Mouse (Mus musculus): Measurements from ENCODE around the gene Tmem116. TPM values are rescaled to one million over a fixed set of nuclear protein-coding genes. Genes with fewer than 3 reads are reported as not detected.
"Not testable (repeated sequence)": the region's sequence is repeated elsewhere in the genome, so short reads cannot be mapped to it uniquely, and the experiment has no call there.

The Tmem116 gene
- polyA plus RNA-seq, 1 experiment, result 6.9 TPM

DNA sequence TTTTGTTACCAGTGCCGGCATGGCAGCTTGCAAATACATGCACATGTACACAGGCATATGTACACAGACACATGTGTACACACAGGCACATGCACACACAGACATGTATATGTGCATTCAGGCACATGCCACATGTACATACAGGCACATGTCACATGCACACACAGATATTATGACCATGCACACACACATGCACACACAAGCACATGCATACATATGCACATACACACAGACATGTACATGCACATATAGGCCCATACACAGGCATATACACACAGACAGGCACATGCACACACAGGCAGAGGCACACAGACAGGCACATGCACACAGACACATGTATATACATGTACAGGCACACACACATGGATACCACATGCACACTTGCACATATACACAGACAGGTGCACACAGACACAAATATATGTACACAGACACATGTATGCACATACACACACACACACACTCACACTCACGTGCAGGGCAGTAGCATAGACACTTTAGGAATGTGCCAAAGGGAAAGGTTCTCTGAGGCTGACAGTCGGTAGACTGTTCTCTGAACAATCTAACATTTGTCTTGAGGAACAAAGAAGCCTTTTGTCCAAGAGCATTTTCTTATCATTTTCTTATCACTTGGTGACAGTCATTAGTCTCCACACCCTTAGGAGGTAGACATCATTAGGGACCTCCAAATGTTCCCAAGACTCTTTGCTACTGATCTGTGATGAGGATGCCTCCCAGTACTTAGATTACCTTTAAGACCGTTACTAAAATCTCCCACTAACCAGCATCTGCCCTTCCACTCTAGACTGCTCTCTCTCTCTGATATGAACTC lies 9.9 kb downstream of the Tmem116 start:
- no peak for DNase-seq (ENCODE audit: extremely low spot score in 1 of 2, low spot score in 1 of 2)

DNA sequence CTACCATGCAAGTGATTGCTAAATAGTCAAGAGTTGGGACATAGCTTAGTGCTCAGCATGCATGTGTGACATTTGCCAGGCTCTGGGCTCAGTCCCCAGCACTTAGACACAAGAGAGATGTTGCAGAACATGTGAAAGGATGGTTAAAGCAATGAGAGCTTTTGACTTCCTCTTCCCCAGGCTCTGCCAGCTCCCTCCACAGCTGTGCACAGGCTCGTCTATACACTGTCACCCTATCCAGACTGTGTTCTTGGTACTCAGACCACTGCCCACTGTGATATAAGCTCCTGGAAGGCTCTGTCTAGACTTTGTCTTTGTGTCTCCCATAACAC lies 10.4 kb downstream of the Tmem116 start:
- no peak for DNase-seq (ENCODE audit: extremely low spot score in 1 of 2, low spot score in 1 of 2)

DNA sequence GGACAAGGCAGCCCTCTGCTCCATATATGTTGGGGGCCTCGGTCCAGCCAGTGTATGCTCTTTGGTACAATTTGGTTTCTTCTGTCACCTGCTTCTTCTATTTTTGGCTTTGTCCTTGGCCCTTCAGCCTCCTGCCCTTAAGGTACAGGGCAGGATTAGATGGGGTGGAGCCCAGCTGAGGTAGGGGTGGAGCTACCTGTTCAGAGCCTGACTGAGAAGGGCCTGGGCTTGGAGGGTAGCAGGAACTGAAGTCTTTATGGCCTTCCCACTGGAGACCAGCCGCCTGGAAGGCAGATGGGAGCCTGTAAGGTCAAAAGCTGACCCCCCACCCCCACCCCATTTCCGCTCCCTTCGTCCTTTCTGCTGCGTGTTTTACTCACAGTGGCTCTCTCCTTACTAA lies 11.3 kb downstream of the Tmem116 start:
- no peak for DNase-seq (ENCODE audit: extremely low spot score in 1 of 2, low spot score in 1 of 2)

DNA sequence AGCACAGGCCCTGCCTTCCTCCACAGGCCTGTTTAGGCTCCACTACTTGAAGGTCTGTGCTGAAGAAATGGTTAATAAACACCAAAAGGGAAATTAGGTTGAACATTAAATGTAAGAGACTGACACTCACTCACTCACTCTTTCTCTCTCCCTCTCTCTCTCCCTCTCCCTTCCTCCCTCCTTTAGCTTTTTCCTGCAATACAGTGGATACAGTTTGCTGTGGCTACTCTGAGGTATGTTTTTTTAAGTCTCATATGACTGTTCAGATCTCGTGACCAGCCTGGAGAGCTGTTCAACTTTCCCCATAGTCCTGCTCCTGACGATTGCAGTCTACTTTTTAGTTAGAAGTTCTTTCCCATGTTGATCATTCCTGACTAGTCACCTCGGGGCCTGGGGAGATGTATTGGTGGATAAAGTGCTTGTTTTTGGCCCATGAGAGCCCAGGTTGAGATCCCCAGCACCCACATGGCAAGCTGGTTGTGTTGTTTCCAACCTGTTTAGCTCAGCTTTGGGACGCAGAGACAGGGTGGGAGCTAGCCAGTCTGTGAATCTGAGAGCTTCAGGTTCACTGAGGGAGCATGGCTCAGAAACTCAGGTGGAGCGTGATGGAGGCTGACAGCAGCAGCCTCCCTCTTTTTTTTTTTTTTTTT lies 12.0 kb downstream of the Tmem116 start:
- DNase-seq (ENCODE audit: extremely low spot score in 1 of 2, low spot score in 1 of 2), result no peak

DNA sequence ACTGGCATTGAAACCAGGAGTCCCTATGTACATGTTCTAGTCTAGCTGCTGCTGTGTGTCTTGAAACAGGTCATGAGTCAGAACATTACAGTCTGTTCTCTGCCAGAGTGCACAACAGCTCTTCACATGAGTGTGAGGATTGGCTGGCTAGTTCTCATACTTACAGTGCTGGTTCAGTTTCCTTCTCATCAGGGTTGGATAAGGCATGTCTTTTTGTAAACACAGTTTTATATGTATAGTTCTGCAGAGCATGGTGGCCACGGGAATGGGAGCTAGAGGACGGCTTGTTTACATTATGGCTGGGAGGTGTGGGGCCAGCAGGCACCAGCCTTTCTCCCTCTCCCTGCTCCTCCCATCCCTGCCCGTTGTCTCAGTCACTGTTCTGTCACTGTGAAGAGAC lies 17.9 kb downstream of the Tmem116 start:
- DNase-seq (ENCODE audit: extremely low spot score in 1 of 2, low spot score in 1 of 2), result no peak

DNA sequence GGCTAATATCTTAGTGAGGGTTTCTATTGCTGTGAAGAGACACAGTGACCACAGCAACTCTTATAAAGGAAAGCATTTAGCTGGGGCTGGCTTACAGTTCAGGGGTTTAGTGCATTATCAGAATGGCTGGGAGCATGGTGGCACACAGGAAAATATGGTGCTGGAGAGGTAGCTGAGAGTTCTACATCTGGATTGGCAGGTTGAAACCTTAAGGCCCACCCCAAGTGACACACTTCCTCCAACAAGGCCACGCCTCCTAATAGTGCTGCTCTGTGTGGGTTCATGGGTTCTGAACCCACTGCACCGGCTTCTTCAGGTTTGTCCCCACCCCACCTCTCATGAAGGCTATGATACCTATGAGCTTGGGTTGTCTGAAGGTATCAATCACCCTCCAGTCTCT lies 20.7 kb downstream of the Tmem116 start:
- DNase-seq (ENCODE audit: extremely low spot score in 1 of 2, low spot score in 1 of 2), result no peak

DNA sequence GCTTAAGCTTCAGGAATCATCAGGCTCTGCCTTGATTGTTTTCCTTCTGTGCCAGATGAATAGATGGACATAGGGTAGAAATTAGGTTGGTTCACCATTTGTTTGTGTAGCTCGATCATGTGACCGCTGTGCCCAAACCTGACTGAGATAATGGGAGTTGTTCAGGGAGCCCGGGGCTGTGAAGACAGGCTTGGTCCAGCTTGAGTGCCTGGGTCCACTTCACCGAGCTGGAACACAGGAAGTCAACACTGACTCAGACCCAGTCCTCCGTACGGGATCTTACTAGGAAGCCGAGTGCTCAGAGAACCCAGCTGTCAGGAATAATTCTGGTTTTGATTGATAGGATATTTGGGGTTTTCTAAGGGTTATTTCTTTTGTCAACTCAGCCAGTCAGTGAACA lies 22.9 kb downstream of the Tmem116 start:
- no peak for DNase-seq (ENCODE audit: extremely low spot score in 1 of 2, low spot score in 1 of 2)

DNA sequence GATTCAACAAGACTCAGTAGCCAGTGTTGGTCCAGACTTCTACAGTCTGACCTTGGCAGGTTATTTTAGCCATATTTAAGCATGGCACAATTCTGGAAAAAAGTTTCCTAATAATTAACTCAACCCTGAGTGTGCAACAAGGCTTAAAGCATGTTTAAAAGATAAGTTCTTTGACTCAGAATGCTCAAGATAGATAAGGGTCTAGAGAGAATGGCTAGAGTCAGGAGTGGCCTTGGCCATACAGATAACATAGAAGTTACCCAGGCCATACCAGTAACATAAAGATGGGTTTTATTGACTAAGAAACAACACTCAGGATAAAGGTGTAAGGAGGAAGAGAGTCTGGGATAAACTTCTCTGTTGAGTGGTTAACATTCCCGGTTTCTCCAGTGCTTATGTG lies 24.3 kb downstream of the Tmem116 start:
- no peak for DNase-seq (ENCODE audit: extremely low spot score in 1 of 2, low spot score in 1 of 2)

DNA sequence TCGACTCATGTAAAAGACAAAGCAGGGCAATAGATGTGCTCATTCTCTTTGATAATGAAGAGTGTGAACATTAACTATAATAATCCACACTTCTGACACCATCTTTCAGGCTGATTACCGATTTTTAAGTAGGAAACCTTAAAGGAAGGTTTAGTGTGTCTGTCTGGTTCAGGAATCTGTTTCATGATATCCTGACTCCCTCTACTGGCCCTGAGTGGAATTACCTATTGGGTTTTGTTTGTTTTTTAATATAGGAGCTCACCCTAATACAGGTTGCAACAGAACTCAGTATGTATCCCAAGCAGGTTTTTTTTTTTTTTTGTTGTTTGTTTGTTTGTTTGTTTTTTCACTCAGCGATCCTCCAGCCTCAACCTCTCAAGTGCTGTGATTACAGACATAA lies 26.0 kb downstream of the Tmem116 start:
- DNase-seq (ENCODE audit: extremely low spot score in 1 of 2, low spot score in 1 of 2), result peak in 1 of 2 experiments; percentile 87

DNA sequence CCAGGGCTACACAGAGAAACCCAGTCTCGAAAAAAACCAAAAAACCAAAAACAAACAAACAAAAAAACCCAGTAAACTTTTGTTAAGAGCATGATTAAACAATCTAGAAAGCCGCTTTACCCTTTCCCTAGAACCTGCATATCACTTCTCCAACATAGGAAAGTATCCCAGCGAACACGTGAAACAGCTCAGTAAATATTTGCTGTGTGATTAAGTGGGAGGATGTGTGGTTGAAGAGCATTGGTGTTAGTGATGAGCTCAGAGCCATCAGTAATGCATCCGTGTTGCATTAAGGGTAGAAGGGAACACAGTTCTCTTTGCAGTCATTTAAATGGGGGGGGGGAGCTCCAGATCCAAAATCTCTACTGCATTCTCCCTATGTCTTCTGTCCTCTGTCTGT lies 33.1 kb downstream of the Tmem116 start:
- no peak for DNase-seq (ENCODE audit: extremely low spot score in 1 of 2, low spot score in 1 of 2)

DNA sequence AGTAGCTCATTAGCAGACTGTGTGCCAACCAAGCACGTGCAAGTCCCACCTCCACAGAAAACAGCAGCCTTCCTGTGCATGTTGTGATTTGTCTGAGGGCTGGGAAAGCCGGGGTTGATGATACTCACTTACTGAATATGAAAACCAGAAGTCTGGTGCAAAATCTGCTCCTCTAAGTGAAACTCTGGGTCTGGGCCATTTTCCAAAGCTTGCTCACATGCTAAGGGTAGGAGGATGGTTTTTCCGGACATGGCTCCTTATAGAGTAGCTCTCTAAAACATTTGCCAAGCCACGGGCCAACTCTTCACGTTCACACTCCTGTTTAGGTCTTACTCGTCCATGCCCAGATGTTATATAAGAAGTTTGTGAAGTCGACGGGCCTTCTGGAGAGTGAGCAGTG lies 41.6 kb downstream of the Tmem116 start:
- DNase-seq (ENCODE audit: extremely low spot score in 1 of 2, low spot score in 1 of 2), result peak; percentile 71 to 87

DNA sequence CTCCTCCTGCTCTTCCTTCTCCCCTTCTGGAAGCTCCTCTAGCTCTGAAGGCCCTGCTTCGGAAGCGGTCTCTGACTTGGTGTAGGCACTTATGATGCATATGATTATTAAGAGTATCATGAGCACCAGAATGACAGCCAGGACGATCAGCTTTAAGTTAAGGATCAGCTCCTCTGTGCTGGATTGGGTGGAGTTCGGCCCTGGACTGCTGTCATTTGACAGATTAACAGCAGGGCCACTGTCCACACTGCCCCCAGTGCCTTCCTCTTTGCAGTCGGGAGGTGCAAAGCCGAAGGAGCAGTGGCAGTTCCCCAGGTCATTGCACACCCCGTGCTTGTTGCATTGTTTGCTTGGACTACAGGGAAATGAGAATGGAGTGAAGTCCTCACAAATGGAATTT lies 49.0 kb downstream of the Tmem116 start:
- DNase-seq (ENCODE audit: extremely low spot score in 1 of 2, low spot score in 1 of 2), result no peak

DNA sequence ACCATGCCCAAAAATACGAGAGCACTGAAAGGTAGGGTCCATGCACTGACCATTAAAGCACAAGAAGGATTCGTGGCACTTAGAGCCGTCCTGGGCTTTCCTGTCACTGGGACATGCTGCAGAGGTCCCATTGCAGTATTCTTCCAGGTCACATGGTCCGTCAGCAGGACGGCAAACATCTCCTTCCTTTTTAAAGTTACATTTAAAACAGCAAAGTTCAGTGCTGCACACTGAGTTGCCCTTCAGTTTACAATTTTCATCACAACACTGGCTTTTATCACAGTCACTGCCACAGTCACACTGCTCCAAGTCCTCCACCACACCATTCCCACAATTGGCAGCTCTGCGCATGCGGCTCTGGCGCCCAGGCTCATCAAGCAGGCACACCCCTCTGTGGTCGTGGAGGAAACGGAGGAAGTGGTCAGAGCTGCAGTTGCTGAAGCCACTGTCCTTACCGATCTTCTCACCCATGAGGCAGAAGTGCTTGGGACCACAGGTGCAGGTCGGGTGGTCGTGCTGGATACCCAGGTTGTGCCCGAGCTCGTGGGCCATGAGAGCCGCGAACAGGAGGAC lies 49.8 kb downstream of the Tmem116 start:
- DNase-seq (ENCODE audit: extremely low spot score in 1 of 2, low spot score in 1 of 2), result not testable (repeated sequence)

DNA sequence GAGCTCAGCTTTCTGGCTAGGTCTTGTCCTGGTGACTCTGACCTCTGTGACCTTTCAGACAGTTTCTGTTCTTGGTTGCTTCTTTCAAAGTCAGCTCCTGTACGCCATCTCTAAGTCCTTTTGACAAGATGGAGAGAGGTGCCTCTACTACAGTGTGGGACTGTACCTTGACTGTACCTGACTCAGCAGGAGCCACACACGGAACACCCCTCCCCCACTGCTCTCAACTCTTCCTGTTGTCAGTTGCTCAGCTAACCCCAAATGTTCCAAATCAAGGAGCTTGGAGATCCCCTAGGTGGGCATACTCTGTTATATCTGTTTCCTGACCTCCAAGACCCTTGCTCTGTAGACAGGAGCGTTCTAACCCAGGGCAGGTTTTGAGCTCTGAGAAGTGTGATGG lies 51.5 kb downstream of the Tmem116 start, which contains the start of gene Adam1b:
Gene Adam1b (minus strand): TSS at position 205 of the 400 bp plus-strand sequence.
- DNase-seq (ENCODE audit: extremely low spot score in 1 of 2, low spot score in 1 of 2), result no peak

DNA sequence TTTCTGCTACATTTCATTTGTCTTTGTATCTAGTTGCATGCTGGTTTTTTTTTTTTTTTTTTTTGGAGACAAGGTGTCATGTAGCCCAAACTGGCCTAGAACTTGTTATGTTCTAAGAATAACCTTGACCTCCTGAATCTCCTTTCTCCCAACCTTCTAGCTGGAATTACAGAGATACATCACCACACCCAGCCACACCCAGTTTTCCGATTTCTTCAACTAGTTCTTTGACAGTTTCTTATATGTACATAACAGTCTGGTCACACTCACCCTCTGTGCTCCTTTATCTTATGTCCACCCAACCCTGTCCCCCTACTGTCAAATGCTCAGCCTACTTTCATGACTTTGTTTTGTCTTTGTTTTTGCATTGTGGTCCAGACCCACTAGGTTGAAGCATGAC lies 55.2 kb downstream of the Tmem116 start:
- no peak for DNase-seq (ENCODE audit: extremely low spot score in 1 of 2, low spot score in 1 of 2)

DNA sequence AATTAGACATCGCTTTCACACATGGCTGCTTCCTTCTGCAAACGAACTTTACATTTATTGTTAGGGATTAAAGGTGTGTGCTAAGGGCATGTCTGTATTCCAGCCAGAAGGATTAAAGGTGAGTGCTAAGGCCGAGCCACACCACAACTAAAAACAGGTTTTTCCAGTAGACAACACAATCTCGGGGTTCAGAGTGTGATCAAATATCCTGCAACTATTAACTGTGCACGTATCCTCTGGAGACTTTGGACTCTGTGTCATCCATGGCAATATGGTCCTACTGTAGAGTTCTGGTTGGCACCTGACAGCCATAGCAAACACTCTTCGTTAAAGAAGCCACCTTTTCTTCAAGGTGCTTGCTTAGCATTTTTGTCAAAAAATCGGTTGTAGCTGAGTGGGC lies 58.3 kb downstream of the Tmem116 start:
- no peak for DNase-seq (ENCODE audit: extremely low spot score in 1 of 2, low spot score in 1 of 2)

DNA sequence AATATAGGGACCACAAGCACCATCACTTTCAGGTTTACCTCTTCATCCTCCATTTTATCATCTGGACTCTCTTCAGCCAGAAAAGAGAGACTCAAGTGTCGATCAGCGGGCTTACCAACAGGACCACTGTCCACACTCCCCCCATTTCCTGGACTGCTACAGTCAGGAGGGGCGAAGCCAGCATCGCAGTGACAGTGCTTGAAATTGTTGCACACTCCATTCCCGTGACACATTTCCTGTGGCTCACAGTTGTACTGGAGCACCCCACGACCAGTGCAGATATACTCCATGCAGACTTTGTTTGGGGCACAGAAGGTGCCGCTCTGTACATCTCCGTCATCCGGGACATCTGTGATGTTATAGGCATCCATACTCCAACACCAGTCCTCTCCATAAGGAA lies 67.3 kb downstream of the Tmem116 start:
- DNase-seq (ENCODE audit: extremely low spot score in 1 of 2, low spot score in 1 of 2), result no peak

DNA sequence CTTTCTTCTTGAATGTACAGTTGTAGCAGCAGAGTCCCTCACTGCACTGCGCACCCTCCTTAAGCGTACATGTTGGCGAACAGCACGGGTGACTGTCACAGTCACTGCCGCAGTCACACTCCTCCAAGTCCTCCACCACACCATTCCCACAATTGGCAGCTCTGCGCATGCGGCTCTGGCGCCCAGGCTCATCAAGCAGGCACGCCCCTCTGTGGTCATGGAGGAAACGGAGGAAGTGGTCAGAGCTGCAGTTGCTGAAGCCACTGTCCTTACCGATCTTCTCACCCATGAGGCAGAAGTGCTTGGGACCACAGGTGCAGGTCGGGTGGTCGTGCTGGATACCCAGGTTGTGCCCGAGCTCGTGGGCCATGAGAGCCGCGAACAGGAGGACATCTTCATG lies 68.1 kb downstream of the Tmem116 start:
- DNase-seq (ENCODE audit: extremely low spot score in 1 of 2, low spot score in 1 of 2), result not testable (repeated sequence)

DNA sequence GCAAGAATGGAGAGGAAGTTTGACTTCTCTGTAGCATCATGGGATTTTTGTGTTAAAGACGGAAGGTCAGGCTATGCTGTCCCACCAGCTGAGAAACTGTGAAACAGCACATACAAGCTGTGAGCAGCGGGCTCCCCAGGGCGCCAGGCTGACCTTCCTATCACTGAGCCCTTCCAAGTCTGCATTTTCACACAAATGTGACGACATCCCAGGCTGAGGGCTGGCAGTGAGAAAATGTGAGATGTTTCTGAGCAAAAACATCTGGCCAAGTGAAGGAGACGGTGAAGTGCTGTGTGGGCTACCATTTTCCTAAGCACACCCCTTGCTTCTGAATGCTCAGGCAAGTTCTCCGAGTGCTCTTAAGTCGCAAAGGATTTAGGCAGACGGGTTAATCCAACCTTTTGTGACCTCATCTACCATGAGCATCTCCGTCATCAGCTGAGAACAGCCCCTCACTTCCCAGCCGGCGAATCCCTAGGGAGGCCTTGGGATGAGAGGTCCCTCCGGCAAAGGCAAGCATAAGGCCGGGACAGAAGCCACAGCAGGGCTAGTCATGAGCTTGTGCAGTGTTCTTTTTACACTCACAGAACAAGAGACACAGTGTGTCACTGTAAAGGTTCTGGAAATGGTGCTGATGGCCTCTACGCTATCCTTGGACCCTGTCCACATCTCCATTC lies 74.2 kb downstream of the Tmem116 start:
- no peak for DNase-seq (ENCODE audit: extremely low spot score in 1 of 2, low spot score in 1 of 2)

DNA sequence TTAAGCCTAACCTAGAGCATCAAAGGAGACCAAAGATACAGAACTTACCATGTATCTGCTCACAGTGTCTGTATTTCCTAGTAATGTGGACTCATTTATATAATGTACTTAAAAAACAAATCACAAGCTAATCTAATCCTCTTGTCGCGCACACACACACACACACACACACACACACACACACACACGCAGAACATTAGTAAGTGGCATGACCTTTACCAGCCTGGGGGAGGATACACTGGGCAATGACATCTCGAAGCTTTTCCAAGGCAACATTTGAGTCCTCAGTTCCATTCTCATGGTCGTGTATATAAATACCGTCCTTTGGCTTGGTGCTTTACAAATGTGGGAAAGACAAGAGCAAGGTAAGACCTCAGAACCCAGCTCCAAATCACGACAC lies 74.8 kb downstream of the Tmem116 start:
- no peak for DNase-seq (ENCODE audit: extremely low spot score in 1 of 2, low spot score in 1 of 2)

DNA sequence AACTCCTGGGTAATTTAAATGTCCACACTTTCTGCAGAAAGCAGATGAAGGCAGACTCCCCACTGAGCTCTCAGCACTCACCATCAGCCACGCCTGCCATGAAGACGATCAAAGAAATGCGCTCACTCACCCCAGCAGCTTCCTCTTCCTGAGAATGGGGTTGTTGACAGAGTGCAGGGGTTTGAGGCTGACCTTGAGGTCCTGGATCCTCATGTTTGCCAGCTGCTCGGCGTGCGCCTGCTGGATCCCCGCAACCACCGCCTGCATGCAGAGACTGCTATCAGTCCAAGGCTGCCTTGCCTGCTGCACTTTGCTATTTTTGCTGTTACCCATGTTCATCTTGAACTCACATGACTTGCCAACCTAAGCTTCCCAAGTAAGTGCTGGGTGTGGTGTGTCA lies 75.3 kb downstream of the Tmem116 start:
- no peak for DNase-seq (ENCODE audit: extremely low spot score in 1 of 2, low spot score in 1 of 2)
